Mouse (Mus musculus): ENCODE measurements around the gene Gm20671. TPM values are rescaled to one million over a fixed set of nuclear protein-coding genes. Genes with fewer than 3 reads are reported as not detected.
"Not testable (repeated sequence)": the region's sequence is repeated elsewhere in the genome, so short reads cannot be mapped to it uniquely, and the experiment has no call there.

Gene Gm20671
- polyA plus RNA-seq, 1 experiment, result 26.3 TPM

GRCm38 (mm10) chr5:32740138-32740537 is 86.8 kb downstream of the Gm20671 start:
- TF ChIP-seq CTCF (IDR thresholded peaks at IDR 0.05; ENCODE audit: borderline replicate concordance, control insufficient read depth, extremely low read depth, insufficient read depth, low read length, poor library complexity), result no peak
- peaks cover 19% of the 10 kb centered on the region for H3K4me1 ChIP-seq (replicated peaks; ENCODE audit: control insufficient read depth, insufficient read depth, low read length)
- 98% methylated on average over 3 of the region's 3 CpGs for WGBS
- no peak overlapping the region for H3K27ac ChIP-seq (ENCODE audit: control insufficient read depth, insufficient read depth, low read length)
- H3K36me3 ChIP-seq (ENCODE audit: control insufficient read depth, insufficient read depth, low read length), result no peaks in the 10 kb centered on the region
- DNase-seq, result no peak
- no peaks in the 10 kb centered on the region for H3K27me3 ChIP-seq (ENCODE audit: control insufficient read depth, insufficient read depth, low read length)
- no peak overlapping the region for H3K4me3 ChIP-seq (ENCODE audit: control insufficient read depth, insufficient read depth, low read length)

GRCm38 (mm10) chr5:32736770-32737169 is 90.1 kb downstream of the Gm20671 start:
- H3K27ac ChIP-seq (ENCODE audit: control insufficient read depth, insufficient read depth, low read length); H3K27me3 ChIP-seq (ENCODE audit: control insufficient read depth, insufficient read depth, low read length); H3K36me3 ChIP-seq (ENCODE audit: control insufficient read depth, insufficient read depth, low read length); H3K4me3 ChIP-seq (ENCODE audit: control insufficient read depth, insufficient read depth, low read length); H3K4me1 ChIP-seq (replicated peaks; ENCODE audit: control insufficient read depth, insufficient read depth, low read length); DNase-seq: not testable (repeated sequence)
- WGBS, result 96% methylated on average over 3 of the region's 3 CpGs

GRCm38 (mm10) chr5:32735779-32736178 is 91.1 kb downstream of the Gm20671 start:
- no peak for DNase-seq
- H3K36me3 ChIP-seq (ENCODE audit: control insufficient read depth, insufficient read depth, low read length), result no peaks in the 10 kb centered on the region
- TF ChIP-seq POLR2A (IDR thresholded peaks at IDR 0.05; ENCODE audit: control insufficient read depth, extremely low read depth, insufficient read depth, low read length, poor library complexity) (no peak), CTCF (IDR thresholded peaks at IDR 0.05; ENCODE audit: borderline replicate concordance, control insufficient read depth, extremely low read depth, insufficient read depth, low read length, poor library complexity) (no peak)
- H3K27me3 ChIP-seq (ENCODE audit: control insufficient read depth, insufficient read depth, low read length), result no peaks in the 10 kb centered on the region
- H3K4me3 ChIP-seq (ENCODE audit: control insufficient read depth, insufficient read depth, low read length), result no peak overlapping the region
- no peak overlapping the region for H3K27ac ChIP-seq (ENCODE audit: control insufficient read depth, insufficient read depth, low read length)
- 97% methylated on average over 6 of the region's 6 CpGs for WGBS
- H3K4me1 ChIP-seq (replicated peaks; ENCODE audit: control insufficient read depth, insufficient read depth, low read length), result no peaks in the 10 kb centered on the region

- H3K27me3 ChIP-seq (ENCODE audit: control insufficient read depth, insufficient read depth, low read length); H3K4me3 ChIP-seq (ENCODE audit: control insufficient read depth, insufficient read depth, low read length); DNase-seq; H3K4me1 ChIP-seq (replicated peaks; ENCODE audit: control insufficient read depth, insufficient read depth, low read length); H3K36me3 ChIP-seq (ENCODE audit: control insufficient read depth, insufficient read depth, low read length); H3K27ac ChIP-seq (ENCODE audit: control insufficient read depth, insufficient read depth, low read length): not testable (repeated sequence)
- WGBS, result over 99% methylated on average over 6 of the region's 6 CpGs
Measured at GRCm38 (mm10) chr5:32733892-32734291, 93.0 kb downstream of the Gm20671 start.

- no peaks in the 10 kb centered on the region for H3K36me3 ChIP-seq (ENCODE audit: control insufficient read depth, insufficient read depth, low read length)
- H3K27ac ChIP-seq (ENCODE audit: control insufficient read depth, insufficient read depth, low read length), result no peak overlapping the region
- no peak for DNase-seq
- no peak overlapping the region for H3K4me3 ChIP-seq (ENCODE audit: control insufficient read depth, insufficient read depth, low read length)
- TF ChIP-seq POLR2A (IDR thresholded peaks at IDR 0.05; ENCODE audit: control insufficient read depth, extremely low read depth, insufficient read depth, low read length, poor library complexity) (no peak), CTCF (IDR thresholded peaks at IDR 0.05; ENCODE audit: borderline replicate concordance, control insufficient read depth, extremely low read depth, insufficient read depth, low read length, poor library complexity) (no peak)
- H3K4me1 ChIP-seq (replicated peaks; ENCODE audit: control insufficient read depth, insufficient read depth, low read length), result no peaks in the 10 kb centered on the region
- no peaks in the 10 kb centered on the region for H3K27me3 ChIP-seq (ENCODE audit: control insufficient read depth, insufficient read depth, low read length)
- WGBS, result 93% methylated on average over 8 of the region's 8 CpGs
Measured at GRCm38 (mm10) chr5:32728851-32729250, 98.1 kb downstream of the Gm20671 start.

- Histone ChIP-seq H3K27ac (ENCODE audit: control insufficient read depth, insufficient read depth, low read length) (no peak overlapping the region), H3K4me1 (replicated peaks; ENCODE audit: control insufficient read depth, insufficient read depth, low read length) (no peaks in the 10 kb centered on the region), H3K27me3 (ENCODE audit: control insufficient read depth, insufficient read depth, low read length) (no peaks in the 10 kb centered on the region), H3K4me3 (ENCODE audit: control insufficient read depth, insufficient read depth, low read length) (no peak overlapping the region), H3K36me3 (ENCODE audit: control insufficient read depth, insufficient read depth, low read length) (no peaks in the 10 kb centered on the region)
- DNase-seq, result no peak
- 94% methylated on average over 7 of the region's 7 CpGs for WGBS
- TF ChIP-seq POLR2A (IDR thresholded peaks at IDR 0.05; ENCODE audit: control insufficient read depth, extremely low read depth, insufficient read depth, low read length, poor library complexity) (no peak), CTCF (IDR thresholded peaks at IDR 0.05; ENCODE audit: borderline replicate concordance, control insufficient read depth, extremely low read depth, insufficient read depth, low read length, poor library complexity) (no peak)
Measured at GRCm38 (mm10) chr5:32728300-32728699, 98.6 kb downstream of the Gm20671 start.

- DNase-seq; H3K36me3 ChIP-seq (ENCODE audit: control insufficient read depth, insufficient read depth, low read length); H3K4me1 ChIP-seq (replicated peaks; ENCODE audit: control insufficient read depth, insufficient read depth, low read length); H3K27me3 ChIP-seq (ENCODE audit: control insufficient read depth, insufficient read depth, low read length); H3K27ac ChIP-seq (ENCODE audit: control insufficient read depth, insufficient read depth, low read length); H3K4me3 ChIP-seq (ENCODE audit: control insufficient read depth, insufficient read depth, low read length): not testable (repeated sequence)
- 90% methylated on average over 3 of the region's 3 CpGs for WGBS
Measured at GRCm38 (mm10) chr5:32725397-32725796, 101.5 kb downstream of the Gm20671 start.

Data from thymus, adult 2 months (tissue).